Mouse (Mus musculus) cerebellum, adult (tissue): ENCODE measurements at regions not wholly inside any gene's neighbourhood (a gene's known extent, or its start where the extent isn't known, plus 50 kb on each side); places are given as distances from the start of the nearest gene placed in this dataset.

Source experiments
- ATAC-seq: cut with Nextera tagmentation; 2 replicates; pipeline ENCODE4 v1.9.2; 2017; ENCODE audit warnings: mild to moderate bottlenecking, moderate library complexity, mixed read lengths; ENCODE audit not compliant: insufficient number of reproducible peaks, low FRiP score, low TSS enrichment

- ATAC-seq, result no peak
Observed at GRCm38 (mm10) chr19:59715086-59715485, 228.4 kb downstream of the Rab11fip2 start.

- ATAC-seq, result no peak
Observed at GRCm38 (mm10) chr19:59717813-59718483, 225.5 kb downstream of the Rab11fip2 start.

DNA sequence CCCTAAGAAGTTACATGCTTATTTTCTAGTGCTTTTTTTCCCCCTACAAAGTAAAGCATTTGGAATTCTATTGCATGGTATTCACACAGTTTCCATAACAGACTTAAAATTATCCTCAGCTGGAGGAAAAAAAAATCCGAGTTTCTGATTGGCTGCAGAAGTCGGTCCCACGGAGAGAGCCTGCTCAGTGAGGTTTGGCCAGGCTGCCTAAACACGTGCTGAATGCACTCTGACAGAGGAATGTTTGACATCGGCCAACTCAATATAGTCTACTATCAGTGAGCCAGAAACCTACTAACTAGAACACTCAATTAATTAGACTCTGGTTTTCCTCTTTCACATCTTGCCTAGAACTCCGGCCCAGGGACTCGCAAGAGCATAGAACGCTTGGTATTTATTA, 204.9 kb downstream of the Rab11fip2 start:
- ATAC-seq, result no peak

- ATAC-seq, result no peak
Observed at GRCm38 (mm10) chr19:59742946-59743345, 200.5 kb downstream of the Rab11fip2 start.

GRCm38 (mm10) chr19:59761218-59761617, 182.2 kb downstream of the Rab11fip2 start:
- no peak for ATAC-seq

GRCm38 (mm10) chr19:59784401-59785046, 158.9 kb downstream of the Rab11fip2 start:
- ATAC-seq, result no peak

DNA sequence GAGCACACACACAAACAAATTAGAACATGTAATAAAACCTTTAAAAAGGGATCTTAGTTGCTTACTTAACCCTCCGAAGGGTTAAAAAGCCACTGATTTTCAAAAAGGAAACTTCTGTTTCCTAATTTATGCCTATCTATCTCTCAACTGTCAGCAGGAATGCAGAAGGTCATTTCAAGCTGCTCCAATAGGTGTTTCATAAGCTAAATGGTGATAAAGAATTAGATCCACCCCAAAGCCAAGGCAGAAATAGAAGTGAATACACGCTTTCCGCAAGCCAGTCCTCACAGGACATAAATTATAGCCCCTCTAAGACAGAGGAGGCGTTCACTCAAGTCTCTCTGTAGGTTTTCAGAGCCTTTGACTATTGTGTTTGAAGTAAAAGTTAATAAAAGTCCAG, 112.2 kb downstream of the Rab11fip2 start:
- ATAC-seq, result no peak

GRCm38 (mm10) chr19:59837138-59837537, 106.3 kb downstream of the Rab11fip2 start:
- ATAC-seq, result no peak

- no peak for ATAC-seq
Observed at GRCm38 (mm10) chr19:59837628-59838027, 105.8 kb downstream of the Rab11fip2 start.

DNA sequence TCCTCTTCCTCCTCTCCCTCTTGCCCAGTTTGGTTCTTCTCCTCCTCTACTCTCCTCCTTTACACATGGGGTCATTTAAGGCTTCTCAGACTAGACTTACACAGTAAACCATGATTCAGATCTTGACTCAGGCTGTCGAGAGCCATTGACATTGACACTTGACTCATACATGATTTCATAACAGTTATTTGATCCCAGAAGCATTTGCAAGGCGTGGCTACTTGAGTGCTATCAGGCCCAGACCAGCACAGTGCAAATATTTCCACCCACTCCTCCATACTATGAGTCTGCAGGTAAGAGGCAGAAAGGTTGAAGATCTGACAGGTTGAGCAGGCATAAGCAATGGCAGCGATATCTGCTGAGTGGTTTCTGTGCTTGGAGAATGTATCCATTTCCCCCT, 99.2 kb downstream of the Rab11fip2 start:
- ATAC-seq, result no peak

- ATAC-seq, result no peak
Observed at GRCm38 (mm10) chr19:59846807-59847206, 96.6 kb downstream of the Rab11fip2 start.

DNA sequence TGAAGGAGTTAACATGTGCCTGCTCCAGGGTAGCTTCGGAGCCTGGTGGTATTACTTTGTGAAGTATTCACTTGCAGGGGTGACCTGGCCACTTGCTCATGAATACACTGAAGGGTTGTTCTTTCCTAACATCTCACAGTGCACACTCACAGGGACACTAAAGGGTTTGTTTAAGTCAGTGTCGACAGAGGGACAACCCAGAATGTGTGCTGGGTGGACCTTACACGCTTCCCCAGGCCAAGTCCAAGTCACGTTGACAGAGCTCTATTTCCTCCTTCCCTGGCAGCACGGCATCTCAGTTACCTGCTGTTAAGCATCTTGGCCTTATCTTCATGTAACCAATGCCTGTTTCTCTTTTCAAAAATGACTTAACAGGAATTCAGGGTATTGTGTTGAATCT, 92.8 kb downstream of the Rab11fip2 start:
- no peak for ATAC-seq

DNA sequence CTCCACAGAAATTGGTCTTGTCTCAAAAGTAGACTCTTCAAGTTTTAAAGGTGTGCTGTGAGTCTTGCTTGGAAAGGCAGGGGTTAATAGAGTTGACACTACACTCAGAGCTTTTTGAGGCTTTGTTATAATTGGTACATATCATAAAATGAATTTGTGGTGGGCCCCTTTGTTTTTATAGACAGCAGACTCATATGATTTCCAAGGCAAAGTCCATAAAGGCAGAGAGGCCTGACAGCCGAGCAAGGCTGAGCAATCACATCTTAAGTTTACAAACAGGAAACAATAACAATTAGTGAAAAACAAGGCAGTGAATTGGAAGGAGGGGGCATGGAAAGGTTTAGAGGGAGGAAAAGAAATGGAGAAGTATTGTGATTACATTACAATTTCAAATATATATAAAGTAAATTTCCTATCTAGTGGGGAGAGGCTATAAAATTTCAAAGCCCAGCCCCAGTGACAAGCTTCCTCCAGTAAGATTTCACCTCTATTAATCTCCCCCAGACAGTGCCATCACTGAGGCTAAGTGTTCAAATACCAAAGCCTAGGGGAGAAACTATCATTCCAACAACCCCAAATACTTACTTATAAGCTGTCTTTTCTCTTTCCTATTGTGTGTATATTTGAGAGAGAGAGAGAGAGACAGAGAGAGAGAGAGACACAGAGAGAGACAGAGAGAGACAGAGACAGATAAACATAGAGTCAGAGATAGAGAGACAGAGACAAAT, 91.3 kb downstream of the Rab11fip2 start:
- ATAC-seq, result no peak
